Mouse (Mus musculus) right cerebral cortex, postnatal 14 days (tissue): ENCODE results near the gene Trabd2b.

Experiments
- DNase-seq: peaks from one replicate; pipeline ENCODE4 v3.0.0; 2022

Gene Trabd2b

GRCm38 (mm10) chr4:114401993-114402731 is 4.4 kb upstream of the Trabd2b start:
- DNase-seq, result no peak

- DNase-seq, result peak; percentile 75
Observed at GRCm38 (mm10) chr4:114405682-114406354, 706 bp upstream of the Trabd2b start.

DNA sequence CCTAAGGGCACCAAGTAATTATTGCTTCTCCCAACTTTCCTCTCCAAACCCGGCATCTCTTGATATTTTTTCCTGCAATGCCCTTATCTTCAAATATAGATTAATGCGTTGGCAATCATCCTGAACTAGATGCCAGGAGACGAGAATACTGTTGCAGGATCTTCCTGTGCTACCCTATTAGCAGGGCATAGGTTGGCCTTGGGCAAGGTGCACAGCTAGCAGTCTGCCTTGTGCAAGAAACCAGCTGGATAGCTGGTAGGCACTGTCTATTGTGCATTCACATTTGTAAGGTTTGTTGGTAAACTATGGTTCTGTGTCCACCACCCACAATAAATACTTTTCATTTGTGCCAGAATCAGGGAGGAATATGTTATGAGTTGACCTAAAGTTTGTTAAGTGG is 992 bp downstream of the Trabd2b start:
- no peak for DNase-seq

GRCm38 (mm10) chr4:114408298-114408697 is 1.8 kb downstream of the Trabd2b start:
- DNase-seq, result no peak

- no peak for DNase-seq
Observed at GRCm38 (mm10) chr4:114408890-114409480, 2.5 kb downstream of the Trabd2b start.

DNA sequence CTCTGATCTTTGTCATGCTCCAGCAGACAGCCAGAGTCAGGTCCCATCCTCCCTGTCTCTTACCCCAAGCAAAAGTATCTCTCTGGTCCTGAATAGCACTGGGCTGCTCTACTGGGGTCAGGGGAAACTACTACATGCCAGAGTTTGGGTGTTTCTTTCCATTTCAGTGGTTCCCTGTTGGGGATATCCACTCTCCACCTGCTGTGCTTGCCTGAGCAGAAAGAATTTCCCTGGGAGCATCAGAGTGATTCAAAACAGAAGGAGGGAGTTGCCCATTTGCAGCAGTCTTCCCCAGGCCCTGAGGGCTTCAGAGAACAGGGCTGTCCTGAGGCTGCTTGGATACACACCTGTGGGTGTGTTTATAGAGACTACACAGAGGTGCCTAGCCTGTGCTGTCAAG is 3.0 kb downstream of the Trabd2b start:
- DNase-seq, result no peak

DNA sequence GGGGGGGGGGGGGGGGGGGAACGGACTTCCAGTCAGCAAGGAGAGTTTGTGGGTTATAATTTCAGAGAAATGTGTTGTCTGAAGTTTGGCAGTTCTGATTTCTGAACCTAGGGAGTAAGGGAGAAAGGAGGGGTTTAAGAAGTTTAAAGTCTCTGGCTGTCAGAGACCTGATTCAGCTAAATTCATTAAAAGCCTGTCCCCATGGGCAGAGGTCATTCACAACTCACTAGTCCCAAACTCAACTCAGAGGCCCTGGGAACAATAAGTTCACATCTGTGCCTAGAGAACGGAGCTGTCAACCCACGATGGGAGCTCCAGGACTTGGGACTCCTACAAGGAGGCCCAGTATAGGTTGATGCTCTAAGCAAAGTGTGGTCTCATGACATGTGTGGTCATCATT is 3.5 kb downstream of the Trabd2b start:
- DNase-seq, result no peak

DNA sequence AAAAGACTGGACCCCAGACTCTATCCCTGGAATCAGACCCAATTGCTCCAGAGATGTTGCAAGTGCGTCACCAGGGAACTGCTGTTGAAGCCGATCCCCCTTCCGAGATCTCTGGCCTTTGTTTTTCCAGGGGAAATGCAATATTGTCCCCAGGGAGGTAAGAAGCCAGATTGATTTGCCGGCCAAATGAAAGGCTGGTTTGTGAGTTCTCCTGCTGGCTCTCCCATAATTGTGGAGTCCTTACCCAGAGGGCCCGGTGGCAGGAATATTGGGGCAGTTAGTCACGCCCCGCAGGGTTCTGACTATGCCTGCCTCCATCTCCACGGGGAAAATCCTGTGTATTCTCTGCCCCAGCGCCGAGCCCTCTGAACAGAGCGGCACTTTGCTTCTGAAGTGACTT is 3.9 kb downstream of the Trabd2b start:
- no peak for DNase-seq

- DNase-seq, result no peak
Observed at GRCm38 (mm10) chr4:114410958-114411661, 4.6 kb downstream of the Trabd2b start.

DNA sequence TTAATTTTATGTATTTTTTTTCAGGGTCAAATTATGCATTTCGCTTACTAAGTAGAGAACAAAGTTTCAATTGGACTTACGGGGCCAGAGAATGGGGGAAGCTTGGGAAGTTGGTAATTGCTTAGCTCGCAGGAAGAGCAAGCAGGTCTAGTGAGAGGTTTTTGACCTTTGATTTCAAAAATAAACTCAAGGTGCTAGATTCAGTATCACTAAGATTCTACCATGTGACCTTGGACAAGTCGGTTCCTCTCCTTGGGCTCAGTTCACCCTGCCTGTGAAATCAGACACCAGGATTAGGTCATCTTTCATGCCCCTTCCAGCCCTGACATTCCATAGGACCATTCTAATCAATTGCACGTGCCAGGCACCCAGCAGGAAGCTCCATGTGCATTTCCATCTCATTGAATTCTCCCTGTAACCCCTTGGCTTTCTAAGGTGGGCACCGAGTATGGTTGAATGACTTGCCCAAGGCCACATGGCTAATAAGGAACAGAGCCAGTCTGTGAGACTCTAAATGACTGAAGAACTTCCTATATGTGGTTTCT is 5.4 kb downstream of the Trabd2b start:
- DNase-seq, result no peak

GRCm38 (mm10) chr4:114415925-114416645 is 9.6 kb downstream of the Trabd2b start:
- DNase-seq, result peak; percentile 49

DNA sequence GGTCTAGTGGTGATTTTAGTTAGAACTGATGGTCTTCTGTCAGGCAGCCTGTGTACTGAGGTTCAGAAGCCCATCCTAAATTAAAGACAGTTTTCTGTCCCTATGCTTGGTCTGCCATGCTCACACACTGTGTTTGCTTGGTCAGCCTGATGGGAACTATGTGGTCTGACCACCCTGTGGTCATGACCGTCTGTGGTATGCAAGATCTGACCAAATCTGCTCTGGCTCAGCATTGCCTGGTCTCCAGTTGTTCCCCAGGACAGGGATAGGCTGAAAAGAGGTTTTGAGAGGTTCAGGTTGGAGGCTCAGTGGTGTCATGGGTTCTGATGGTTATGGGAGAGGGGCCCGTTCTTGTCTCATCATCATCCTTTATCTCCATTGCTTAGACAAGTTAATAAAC is 13.6 kb downstream of the Trabd2b start:
- no peak for DNase-seq

GRCm38 (mm10) chr4:114423084-114423483 is 16.6 kb downstream of the Trabd2b start:
- no peak for DNase-seq

- DNase-seq, result no peak
Observed at GRCm38 (mm10) chr4:114425808-114426207, 19.3 kb downstream of the Trabd2b start.

GRCm38 (mm10) chr4:114432742-114433141 is 26.2 kb downstream of the Trabd2b start:
- DNase-seq, result no peak

GRCm38 (mm10) chr4:114433440-114433839 is 26.9 kb downstream of the Trabd2b start:
- no peak for DNase-seq

- no peak for DNase-seq
Observed at GRCm38 (mm10) chr4:114434766-114435165, 28.2 kb downstream of the Trabd2b start.

GRCm38 (mm10) chr4:114435381-114435780 is 28.9 kb downstream of the Trabd2b start:
- DNase-seq, result no peak

GRCm38 (mm10) chr4:114438764-114439163 is 32.2 kb downstream of the Trabd2b start:
- no peak for DNase-seq

GRCm38 (mm10) chr4:114442186-114442585 is 35.7 kb downstream of the Trabd2b start:
- DNase-seq, result no peak

DNA sequence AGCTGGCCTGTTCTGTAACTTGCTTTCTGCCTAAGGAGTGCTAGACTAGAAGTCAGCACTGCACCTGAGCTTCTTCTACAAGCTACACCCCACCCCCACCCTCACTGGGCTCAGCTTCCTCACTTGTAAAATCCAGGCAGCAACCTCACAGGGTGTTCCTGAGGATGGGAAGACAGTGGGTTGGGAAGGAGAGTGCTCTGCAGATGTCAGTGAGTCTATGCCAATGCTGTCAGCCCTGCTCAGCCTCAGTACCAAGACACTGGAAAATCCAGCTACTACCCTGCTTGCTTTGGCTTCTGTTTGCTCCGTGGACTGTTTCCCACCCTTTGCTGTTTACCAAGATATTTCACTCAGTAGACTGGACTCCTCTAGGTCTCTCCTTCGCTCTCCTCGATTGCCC is 36.1 kb downstream of the Trabd2b start:
- no peak for DNase-seq

DNA sequence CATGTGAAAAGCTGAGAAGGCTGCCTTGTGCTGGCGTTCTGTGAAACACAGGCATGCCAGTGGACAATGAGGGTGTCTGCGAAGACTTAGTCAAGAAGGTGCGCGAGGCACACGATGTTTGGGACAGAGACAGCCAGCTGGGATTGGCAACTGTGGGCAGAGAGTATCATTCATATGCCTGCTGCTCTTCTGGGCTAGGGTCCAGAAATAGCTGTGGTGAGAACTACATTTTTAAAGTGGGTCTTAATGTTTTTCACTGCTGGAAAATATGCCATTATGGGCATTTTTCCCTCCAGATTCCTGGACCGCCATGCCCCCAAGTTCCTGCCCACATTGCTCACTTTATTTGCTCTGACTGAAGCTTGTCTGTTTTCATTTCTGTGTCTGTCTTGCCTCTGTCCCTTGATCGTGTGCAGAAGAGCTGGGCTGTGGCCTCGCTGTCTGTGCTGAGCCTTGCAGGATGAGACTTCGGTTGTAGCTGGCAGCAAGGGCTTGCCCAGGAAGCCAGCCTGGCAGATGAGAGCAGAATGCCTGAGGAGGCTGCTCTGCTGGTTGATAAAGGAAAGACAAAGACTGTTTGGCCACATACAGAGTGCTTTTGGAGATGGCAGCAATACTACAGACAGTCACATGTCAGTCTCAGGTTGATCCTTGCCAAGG is 42.0 kb downstream of the Trabd2b start:
- peak; percentile 36 for DNase-seq
